Mouse (Mus musculus): ENCODE measurements around the gene Cryab. TPM values are rescaled to one million over a fixed set of nuclear protein-coding genes. Genes with fewer than 3 reads are reported as not detected.

Cryab gene
- polyA plus RNA-seq, 1 experiment, result 6.1 TPM

DNA sequence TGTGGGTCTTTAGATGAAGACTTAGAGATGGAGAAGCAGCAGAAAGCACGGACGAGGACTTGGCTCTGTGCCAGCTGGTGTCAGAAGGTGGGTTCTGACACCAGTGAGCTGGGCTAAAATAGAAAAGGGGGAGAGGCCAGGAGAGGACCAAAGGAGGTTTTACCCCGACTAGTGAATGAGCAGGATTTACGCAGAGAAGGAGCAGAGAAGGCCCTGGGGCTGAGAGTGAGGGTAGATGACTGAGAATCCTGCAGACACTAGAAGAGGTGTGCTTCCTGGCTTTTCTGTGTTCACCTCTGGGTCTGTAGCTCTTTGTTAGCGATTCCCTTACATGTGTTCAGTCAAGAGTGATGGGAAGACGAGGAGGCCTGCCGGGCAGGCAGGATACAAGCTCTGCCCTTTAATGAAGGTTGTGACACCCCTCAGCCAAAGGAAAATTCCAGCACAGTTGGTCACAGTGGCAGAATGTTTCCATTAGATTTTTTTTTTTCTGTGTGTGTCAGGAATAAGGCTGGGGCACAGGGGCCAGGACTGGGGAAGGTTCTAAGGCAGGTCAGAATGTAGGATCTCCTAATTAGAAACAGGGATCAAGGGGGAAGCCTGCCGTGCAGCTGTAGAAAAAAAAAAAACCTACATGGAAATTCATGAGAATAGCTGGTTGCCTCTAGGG is 25.1 kb upstream of the Cryab start:
- peak; percentile 47 for DNase-seq (ENCODE audit: low read depth)
- TF ChIP-seq POLR2A (IDR thresholded peaks at IDR 0.05; ENCODE audit: borderline replicate concordance, extremely low read depth, insufficient read depth, insufficient read length, poor library complexity, severe bottlenecking) (no peak), CTCF (IDR thresholded peaks at IDR 0.05; ENCODE audit: borderline replicate concordance, extremely low read depth, insufficient read depth, insufficient read length) (no peak)

DNA sequence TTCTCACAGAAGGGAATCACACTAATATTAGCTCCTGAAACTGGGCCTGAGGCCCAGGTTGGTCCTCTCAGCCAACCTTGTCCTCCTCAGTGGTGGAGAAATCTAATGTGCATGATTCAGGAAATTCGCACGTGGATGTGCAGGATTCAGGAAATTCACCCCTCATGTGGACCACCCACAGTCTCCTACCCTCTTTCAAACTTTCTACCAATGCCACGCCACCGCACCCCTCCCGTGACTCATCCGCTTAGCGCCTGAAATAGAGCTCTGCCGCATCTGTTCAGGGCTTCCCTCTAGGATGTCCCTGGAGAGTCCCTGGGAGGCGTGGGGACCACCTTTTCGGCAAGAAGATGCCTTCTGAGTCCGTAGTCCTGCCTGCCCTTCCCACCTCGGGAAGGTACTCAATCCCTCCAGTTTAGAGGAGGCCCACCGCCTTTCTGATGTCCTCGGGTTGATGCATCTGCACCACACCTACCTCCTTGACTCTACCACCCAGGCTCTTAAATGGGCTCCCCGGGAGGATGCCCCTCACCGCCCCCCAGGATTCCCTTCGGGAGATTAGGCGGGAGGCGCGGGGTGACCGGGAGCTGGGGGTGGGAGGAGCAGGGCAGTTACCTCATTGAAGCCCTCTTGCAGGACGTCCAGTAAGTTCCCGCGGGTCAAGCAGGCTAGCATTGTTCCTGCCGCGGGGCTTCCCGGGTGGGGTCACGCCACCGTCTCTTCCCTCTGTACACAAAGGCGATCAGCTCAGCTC is 23.8 kb upstream of the Cryab start:
- TF ChIP-seq POLR2A (IDR thresholded peaks at IDR 0.05; ENCODE audit: borderline replicate concordance, extremely low read depth, insufficient read depth, insufficient read length, poor library complexity, severe bottlenecking) (no peak; the same call in 1 of the 2 replicates), CTCF (IDR thresholded peaks at IDR 0.05; ENCODE audit: borderline replicate concordance, extremely low read depth, insufficient read depth, insufficient read length) (no peak)
- DNase-seq (ENCODE audit: low read depth), result peak; percentile 58

DNA sequence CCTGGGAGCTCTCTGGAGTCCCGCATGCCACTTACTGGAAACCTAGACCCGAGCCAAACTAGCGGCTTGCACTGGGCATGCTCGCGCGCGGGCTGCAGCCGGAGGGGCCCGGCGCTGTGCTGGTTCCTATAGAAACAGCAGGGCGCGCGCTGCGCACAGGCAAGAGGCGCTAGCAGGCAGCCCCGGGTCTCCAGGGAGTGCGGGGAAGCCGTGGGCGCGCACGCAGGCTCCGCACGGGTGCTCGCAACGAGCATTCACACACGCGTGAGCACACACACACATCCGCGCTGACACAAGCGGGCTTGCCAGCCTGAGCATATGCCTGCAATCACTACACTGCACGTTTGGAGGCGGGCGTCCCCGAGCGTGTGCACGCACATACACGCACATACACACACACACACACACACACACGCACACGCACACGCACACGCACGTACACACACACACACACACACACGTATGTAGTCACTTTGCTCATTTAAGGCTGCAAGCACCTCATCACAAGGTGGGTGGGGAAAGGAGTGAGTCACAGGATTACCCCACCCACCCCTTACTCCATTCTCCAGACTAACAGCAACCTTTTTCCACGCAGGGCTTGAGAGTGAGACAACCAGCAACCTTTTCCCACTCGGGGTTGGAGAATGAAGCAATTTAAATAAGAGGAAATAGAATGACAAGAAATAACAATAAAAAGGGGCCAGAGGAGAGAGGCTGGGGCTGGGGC is 23.0 kb upstream of the Cryab start:
- TF ChIP-seq POLR2A (IDR thresholded peaks at IDR 0.05; ENCODE audit: borderline replicate concordance, extremely low read depth, insufficient read depth, insufficient read length, poor library complexity, severe bottlenecking) (0 out of 2 replicates have a peak, but pooled peaks have one; percentile 26), CTCF (IDR thresholded peaks at IDR 0.05; ENCODE audit: borderline replicate concordance, extremely low read depth, insufficient read depth, insufficient read length) (no peak)

DNA sequence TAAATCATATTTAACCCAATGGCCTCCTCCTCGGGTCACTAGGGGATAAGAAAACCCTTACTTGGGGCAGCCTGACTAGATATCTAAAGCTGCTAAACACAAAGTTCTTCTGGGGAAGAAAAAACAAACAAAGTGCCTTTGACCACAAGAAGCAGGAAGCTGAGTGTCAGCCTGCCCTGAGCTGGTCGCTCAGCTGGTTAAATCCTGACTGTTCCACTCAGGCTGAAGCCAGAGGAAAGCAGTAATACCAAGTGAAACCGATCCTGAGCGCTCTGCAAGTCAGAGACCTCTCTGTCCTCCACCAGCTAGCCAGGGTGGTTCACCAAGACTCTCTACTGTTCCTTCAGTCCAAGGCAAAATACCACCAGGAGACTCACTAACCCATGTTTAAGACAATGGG is 21.5 kb upstream of the Cryab start:
- DNase-seq (ENCODE audit: low read depth), result no peak
- TF ChIP-seq POLR2A (IDR thresholded peaks at IDR 0.05; ENCODE audit: borderline replicate concordance, extremely low read depth, insufficient read depth, insufficient read length, poor library complexity, severe bottlenecking) (no peak), CTCF (IDR thresholded peaks at IDR 0.05; ENCODE audit: borderline replicate concordance, extremely low read depth, insufficient read depth, insufficient read length) (no peak)

More for the DNA sequence above, 23.0 kb upstream of the Cryab start:
- DNase-seq (ENCODE audit: low read depth), result peak; percentile 97

DNA sequence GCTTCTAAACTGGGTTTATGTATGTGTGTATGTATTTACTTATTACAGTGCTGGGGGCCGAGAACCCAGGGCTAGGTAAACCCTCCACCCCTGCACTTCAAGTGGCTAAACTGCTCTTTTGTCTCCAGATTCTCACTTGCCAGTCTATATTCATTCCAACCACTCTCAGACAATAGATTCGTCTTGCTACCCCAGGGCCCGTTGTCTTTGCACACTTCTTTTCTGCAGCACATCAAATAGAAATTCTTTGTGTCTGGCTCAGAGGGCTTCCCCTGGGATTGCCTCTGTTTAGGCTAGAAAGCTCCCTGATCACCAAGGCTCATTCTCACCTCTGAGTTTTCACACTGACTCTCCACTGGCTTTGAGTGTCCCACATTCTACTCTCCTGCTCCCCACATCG is 18.6 kb upstream of the Cryab start:
- DNase-seq (ENCODE audit: low read depth), result peak; percentile 42
- no peak for TF ChIP-seq POLR2A (IDR thresholded peaks at IDR 0.05; ENCODE audit: borderline replicate concordance, extremely low read depth, insufficient read depth, insufficient read length, poor library complexity, severe bottlenecking)

DNA sequence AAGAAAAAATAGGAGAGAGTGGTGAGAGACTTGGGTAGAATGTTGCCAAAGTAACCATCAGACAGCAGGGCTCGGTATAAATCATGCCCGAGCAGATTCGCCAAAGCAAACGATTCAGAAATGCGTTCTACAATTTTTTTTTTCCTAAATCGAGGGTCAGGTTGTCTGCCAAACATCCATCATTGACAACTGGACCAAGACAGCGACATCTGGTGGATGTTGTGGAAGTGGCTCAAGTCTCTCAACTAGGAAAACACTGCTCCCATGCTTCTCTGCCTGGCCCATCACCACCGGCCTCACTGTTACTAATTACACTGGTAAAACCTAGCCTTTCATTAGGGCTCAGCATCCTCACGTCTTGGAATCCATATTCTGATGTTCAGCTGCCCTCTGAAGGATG is 16.1 kb upstream of the Cryab start:
- peak; percentile 82 for DNase-seq (ENCODE audit: low read depth)
- TF ChIP-seq CTCF (IDR thresholded peaks at IDR 0.05; ENCODE audit: borderline replicate concordance, extremely low read depth, insufficient read depth, insufficient read length) (peak; percentile 87), POLR2A (IDR thresholded peaks at IDR 0.05; ENCODE audit: borderline replicate concordance, extremely low read depth, insufficient read depth, insufficient read length, poor library complexity, severe bottlenecking) (no peak)

DNA sequence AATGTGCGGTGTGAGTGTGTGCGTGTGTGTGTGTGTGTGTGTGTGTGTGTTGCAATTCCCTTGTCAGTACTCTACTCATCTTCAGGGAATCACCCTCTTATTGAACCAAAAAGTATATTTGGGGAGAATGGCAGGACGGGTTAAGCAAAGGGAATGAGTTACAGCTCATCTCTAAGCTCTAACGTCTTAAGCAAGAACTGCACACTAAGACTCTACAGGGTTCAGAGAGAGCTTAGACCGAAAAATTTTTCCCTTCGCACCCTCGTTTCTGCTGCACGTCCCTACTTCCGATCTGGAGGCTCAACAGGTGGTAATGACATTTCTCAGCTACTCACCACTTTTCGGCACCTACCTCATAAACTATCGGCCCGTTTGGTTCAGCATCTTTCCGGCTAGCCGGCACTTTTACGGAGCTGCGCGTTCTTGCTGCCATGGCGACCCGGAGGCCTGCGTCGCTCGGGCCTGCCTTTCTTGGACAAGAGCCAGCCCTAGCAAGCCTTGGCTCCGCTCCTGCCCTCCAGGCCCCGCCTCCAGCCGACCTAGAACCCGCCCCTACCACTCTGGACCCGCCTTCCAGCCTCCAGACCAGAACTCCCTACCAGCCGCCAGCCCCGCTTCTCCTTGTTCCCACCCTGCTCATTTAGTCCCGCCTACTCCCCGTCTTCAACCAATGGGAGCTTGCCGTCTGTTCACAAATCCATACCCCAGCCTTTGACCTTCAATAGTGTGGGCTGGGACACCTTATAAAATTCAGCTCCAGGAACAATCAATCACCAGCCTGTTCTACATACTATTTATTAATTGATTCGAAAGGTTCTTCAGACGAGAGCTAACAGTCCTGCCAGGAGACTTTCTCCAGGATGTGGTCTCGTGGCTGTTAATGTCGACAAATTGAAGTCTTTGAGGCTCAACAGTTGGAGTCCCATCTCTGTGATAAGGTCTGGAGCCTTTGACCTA is 11.9 kb upstream of the Cryab start, which contains the start of gene Dixdc1:
TSS of gene Dixdc1 (minus strand) at position 604 of the 957 bp plus-strand sequence.
- peak; percentile 94 for DNase-seq (ENCODE audit: low read depth)
- TF ChIP-seq CTCF (IDR thresholded peaks at IDR 0.05; ENCODE audit: borderline replicate concordance, extremely low read depth, insufficient read depth, insufficient read length), result no peak
- no peak for TF ChIP-seq POLR2A (IDR thresholded peaks at IDR 0.05; ENCODE audit: borderline replicate concordance, extremely low read depth, insufficient read depth, insufficient read length, poor library complexity, severe bottlenecking)

DNA sequence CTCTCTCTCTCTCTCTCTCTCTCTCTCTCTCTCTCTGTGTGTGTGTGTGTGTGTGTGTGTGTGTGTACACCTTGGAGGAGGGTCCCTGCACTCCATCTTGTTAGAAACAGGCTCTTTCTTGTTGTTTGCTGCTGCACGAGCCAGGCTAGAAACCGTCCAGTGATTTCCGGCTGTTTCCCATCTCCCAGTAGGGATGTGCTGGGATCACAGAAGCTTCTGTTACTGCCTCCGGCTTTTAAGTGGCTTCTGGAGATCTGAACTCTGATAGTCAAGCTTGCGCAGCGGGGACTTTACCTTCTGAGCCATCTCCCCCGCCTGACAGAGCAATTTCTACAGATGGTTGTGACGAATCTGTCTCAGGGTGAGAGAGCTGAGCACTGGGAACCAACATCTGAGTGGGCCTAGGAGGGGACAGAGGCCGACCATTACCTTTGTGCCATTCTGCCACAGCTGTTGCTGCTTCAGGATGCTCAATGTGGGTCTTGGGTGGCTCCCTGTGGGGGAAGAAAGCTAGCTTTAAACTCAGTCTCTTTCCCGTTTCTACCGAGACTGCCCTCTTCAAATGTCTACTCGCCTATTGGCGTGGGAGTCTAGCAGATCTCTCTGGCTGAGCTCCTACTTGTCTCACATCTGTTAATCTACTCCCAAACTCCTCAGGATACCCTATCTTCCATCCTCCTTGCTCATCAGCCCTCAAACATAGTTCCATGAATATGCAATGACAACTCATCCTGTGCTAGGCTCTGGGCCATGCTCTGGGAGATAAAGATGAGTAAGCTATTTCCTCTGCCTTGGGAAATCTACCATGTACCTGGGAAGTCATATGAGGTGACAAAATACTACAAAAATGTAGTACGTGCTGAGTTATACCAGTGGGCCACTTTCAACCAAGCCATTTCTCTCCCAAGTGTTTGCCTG is 10.0 kb upstream of the Cryab start:
- TF ChIP-seq CTCF (IDR thresholded peaks at IDR 0.05; ENCODE audit: borderline replicate concordance, extremely low read depth, insufficient read depth, insufficient read length), result no peak
- no peak for TF ChIP-seq POLR2A (IDR thresholded peaks at IDR 0.05; ENCODE audit: borderline replicate concordance, extremely low read depth, insufficient read depth, insufficient read length, poor library complexity, severe bottlenecking)
- no peak for DNase-seq (ENCODE audit: low read depth)

DNA sequence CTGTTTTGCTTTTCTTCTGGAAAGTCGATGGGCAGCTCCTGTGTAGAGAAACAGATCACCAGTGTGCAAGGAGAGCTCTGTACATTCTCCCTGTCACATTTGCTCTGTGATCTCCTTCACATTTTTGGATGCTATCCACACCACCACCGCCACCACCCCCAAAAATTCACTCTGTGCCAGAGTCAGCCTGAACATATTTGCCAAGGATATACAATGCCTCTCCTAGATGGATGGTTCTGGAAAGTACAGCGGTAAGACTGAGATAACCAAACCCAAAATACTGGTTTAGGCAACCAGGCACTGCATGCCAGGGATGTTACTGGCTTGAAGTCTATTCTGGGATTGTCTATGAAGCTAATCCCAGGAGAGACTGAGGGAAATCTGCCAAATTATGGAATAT is 8.9 kb upstream of the Cryab start:
- TF ChIP-seq CTCF (IDR thresholded peaks at IDR 0.05; ENCODE audit: borderline replicate concordance, extremely low read depth, insufficient read depth, insufficient read length) (no peak), POLR2A (IDR thresholded peaks at IDR 0.05; ENCODE audit: borderline replicate concordance, extremely low read depth, insufficient read depth, insufficient read length, poor library complexity, severe bottlenecking) (no peak)
- DNase-seq (ENCODE audit: low read depth), result no peak

DNA sequence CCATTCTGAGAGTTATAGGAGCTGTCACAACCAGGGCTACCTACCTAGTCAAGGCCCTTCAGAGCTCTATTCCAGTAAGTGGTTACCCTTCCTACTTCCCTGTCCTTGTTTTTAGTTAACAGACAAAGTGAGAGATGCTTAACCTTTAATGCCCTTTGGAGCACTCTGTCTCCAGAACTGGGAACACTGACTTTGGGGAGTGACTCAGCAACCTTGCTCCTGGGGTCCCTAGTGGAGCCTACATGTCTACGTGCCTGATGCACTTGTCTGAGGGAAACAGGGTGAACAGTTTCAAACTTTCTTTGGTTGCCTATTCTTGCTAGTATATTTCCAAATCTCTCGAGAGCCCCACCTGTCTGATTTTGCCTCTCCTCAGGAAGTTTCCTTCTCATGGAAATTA is 8.4 kb upstream of the Cryab start:
- TF ChIP-seq CTCF (IDR thresholded peaks at IDR 0.05; ENCODE audit: borderline replicate concordance, extremely low read depth, insufficient read depth, insufficient read length) (no peak), POLR2A (IDR thresholded peaks at IDR 0.05; ENCODE audit: borderline replicate concordance, extremely low read depth, insufficient read depth, insufficient read length, poor library complexity, severe bottlenecking) (no peak)
- DNase-seq (ENCODE audit: low read depth), result no peak

Data from brain, embryonic 14.5 days (tissue).